Mouse (Mus musculus) colon, adult 2 months (tissue): ENCODE measurements around the gene Olfr655. TPM values are rescaled to one million over a fixed set of nuclear protein-coding genes. Genes with fewer than 3 reads are reported as not detected.

Experiments
- polyA plus RNA-seq: library from polyadenylated mRNA; depleted of rRNA; stranded (reverse); fragments of >200 nt; gene quantifications from 2 replicates; pipeline ENCODE4 v1.2.3, GENCODE M21; 2012; rRNA removed

Olfr655 gene
- 0.17 TPM in 1 of 2 replicates, not detected in the other for polyA plus RNA-seq

GRCm38 (mm10) chr7:104601679-104602078, at the start of gene Olfr655:
Gene Olfr655, minus strand, starts transcription at chr7:104601779.

GRCm38 (mm10) chr7:104646841-104647482, 45.4 kb upstream of the Olfr655 start, which contains the start of gene Olfr658:
Gene Olfr658, minus strand, starts transcription at chr7:104647305.

GRCm38 (mm10) chr7:104624494-104624893, 22.9 kb upstream of the Olfr655 start, which contains the start of gene Olfr657:
Gene Olfr657, plus strand, starts transcription at chr7:104624794.

GRCm38 (mm10) chr7:104613655-104614054, 12.1 kb upstream of the Olfr655 start, which contains the start of gene Olfr656:
Gene Olfr656, plus strand, starts transcription at chr7:104613955.

GRCm38 (mm10) chr7:104586725-104587124, 14.9 kb downstream of the Olfr655 start, which contains the start of gene Olfr654:
Gene Olfr654, plus strand, starts transcription at chr7:104587025.

GRCm38 (mm10) chr7:104577014-104577413, 24.6 kb downstream of the Olfr655 start, which contains the start of gene Olfr653:
Gene Olfr653, plus strand, starts transcription at chr7:104577314.

GRCm38 (mm10) chr7:104560601-104561000, 41.0 kb downstream of the Olfr655 start, which contains the start of gene Olfr652:
Gene Olfr652, plus strand, starts transcription at chr7:104560901.

GRCm38 (mm10) chr7:104549833-104550232, 51.7 kb downstream of the Olfr655 start, which contains the start of gene Olfr651:
Gene Olfr651, plus strand, starts transcription at chr7:104550133.

Other genes with a start within 250 kb of the Olfr655 start
- gene Trim12c, start 248.4 kb downstream of the Olfr655 start, polyA plus RNA-seq: 2.0 and 2.3 TPM in 2 replicates
- 0.06 TPM in 1 of 2 replicates, not detected in the other for gene Trim30b, start 231.9 kb downstream of the Olfr655 start, polyA plus RNA-seq
- gene Trim30c, start 200.9 kb downstream of the Olfr655 start, polyA plus RNA-seq: 0.08 TPM in 1 of 2 replicates, not detected in the other
- 0.77 and 0.94 TPM in 2 replicates for gene Trim30a, start 136.6 kb downstream of the Olfr655 start, polyA plus RNA-seq
- gene Trim30d, start 93.9 kb downstream of the Olfr655 start, polyA plus RNA-seq: 1.6 and 2.0 TPM in 2 replicates
- not detected in 2 replicates for gene Olfr651, start 51.6 kb downstream of the Olfr655 start, polyA plus RNA-seq
- gene Olfr652, start 40.9 kb downstream of the Olfr655 start, polyA plus RNA-seq: not detected in 2 replicates
- gene Olfr653, start 24.5 kb downstream of the Olfr655 start, polyA plus RNA-seq: not detected in 2 replicates
- gene Olfr654, start 14.8 kb downstream of the Olfr655 start, polyA plus RNA-seq: not detected in 2 replicates
- gene Olfr656, start 12.2 kb upstream of the Olfr655 start, polyA plus RNA-seq: not detected in 2 replicates
- not detected in 2 replicates for gene Olfr657, start 23.0 kb upstream of the Olfr655 start, polyA plus RNA-seq
- 0.07 and 0.08 TPM in 2 replicates for gene Olfr658, start 45.5 kb upstream of the Olfr655 start, polyA plus RNA-seq
- gene Olfr659, start 65.0 kb upstream of the Olfr655 start, polyA plus RNA-seq: not detected in 2 replicates
- gene Olfr661, start 84.7 kb upstream of the Olfr655 start, polyA plus RNA-seq: not detected in 2 replicates
- gene Usp17le, start 175.7 kb upstream of the Olfr655 start, polyA plus RNA-seq: not detected in 2 replicates
- not detected in 2 replicates for gene Usp17lb, start 240.8 kb upstream of the Olfr655 start, polyA plus RNA-seq